Mouse (Mus musculus): ENCODE data around the gene Rbm20.
A peak's percentile ranks its signal among the peaks of the same experiment; 100 is the strongest.

DNA sequence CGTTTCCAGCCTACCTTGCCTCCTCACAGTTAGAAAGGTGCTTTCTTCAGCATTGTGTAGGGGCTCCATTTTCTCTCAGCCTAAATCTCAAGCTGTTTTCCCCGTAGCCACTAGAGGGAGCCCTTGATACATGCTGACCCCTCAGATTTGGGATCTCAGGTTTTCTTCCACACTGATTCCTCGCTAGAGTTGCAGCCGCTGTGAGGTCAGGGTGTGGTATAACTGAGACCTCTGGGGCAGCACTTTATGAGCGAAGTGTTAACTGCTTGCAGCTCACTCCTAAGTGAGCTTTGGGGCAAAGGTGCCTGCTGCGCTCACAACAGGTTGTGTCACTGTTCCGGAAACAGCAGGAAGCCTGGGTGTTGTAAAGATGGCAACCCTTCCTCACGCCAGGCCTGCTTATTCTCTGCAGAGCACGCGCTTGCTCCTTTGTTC is 28.3 kb upstream of the Rbm20 start:
- TF ChIP-seq EP300 (IDR thresholded peaks at IDR 0.05; ENCODE audit: low read length): no peak
- peak; percentile 95 for TF ChIP-seq CTCF (conservative IDR thresholded peaks at IDR 0.05 in 1 of 2, IDR thresholded peaks at IDR 0.05 in 1 of 2; ENCODE audit: low read depth in 2 of 2, low read length in 2 of 2)
- TF ChIP-seq ZNF384 (IDR thresholded peaks at IDR 0.05; ENCODE audit: low read depth, low read length): no peak
- TF ChIP-seq CHD1 (IDR thresholded peaks at IDR 0.05; ENCODE audit: low read depth, low read length): no peak
- no peak for TF ChIP-seq ELF1 (IDR thresholded peaks at IDR 0.05; ENCODE audit: low read depth, low read length)
- TF ChIP-seq CHD2 (IDR thresholded peaks at IDR 0.05; ENCODE audit: low read length): no peak
- TF ChIP-seq RCOR1 (conservative IDR thresholded peaks at IDR 0.05; ENCODE audit: low read depth, low read length): no peak
- TF ChIP-seq POLR2A (IDR thresholded peaks at IDR 0.05; ENCODE audit: low read depth, low read length): no peak
- TF ChIP-seq E2F4 (IDR thresholded peaks at IDR 0.05; ENCODE audit: insufficient replicate concordance, low read depth, low read length): no peak
- no peak for TF ChIP-seq BHLHE40 (IDR thresholded peaks at IDR 0.05; ENCODE audit: low read depth, low read length)
- TF ChIP-seq GABPA (IDR thresholded peaks at IDR 0.05; ENCODE audit: insufficient replicate concordance, low read depth, low read length): no peak
- no peak for TF ChIP-seq UBTF (IDR thresholded peaks at IDR 0.05; ENCODE audit: low read depth, low read length)

Data from CH12.LX (cell line).